Mouse (Mus musculus): ENCODE measurements at regions not wholly inside any gene's neighbourhood (a gene's known extent, or its start where the extent isn't known, plus 50 kb on each side); places are given as distances from the start of the nearest gene placed in this dataset.

GRCm38 (mm10) chr15:62249436-62249835, 1326.6 kb upstream of the A1bg start:
- H3K4me3 ChIP-seq (ENCODE audit: low read depth, low read length): no peak overlapping the region
- no peak for DNase-seq (ENCODE audit: low spot score)
- H3K9ac ChIP-seq (ENCODE audit: low read depth, low read length): no peak overlapping the region
- no peak overlapping the region for H3K27ac ChIP-seq (ENCODE audit: low read depth, low read length)
- WGBS: 67% methylated on average over 4 of the region's 4 CpGs
- ATAC-seq (ENCODE audit: low FRiP score): no peak
- no peaks in the 10 kb centered on the region for H3K4me1 ChIP-seq (replicated peaks; ENCODE audit: control insufficient read depth, insufficient read depth, low read length)
- H3K9me3 ChIP-seq (ENCODE audit: control insufficient read depth, low read length): no peaks in the 10 kb centered on the region
- no peaks in the 10 kb centered on the region for H3K36me3 ChIP-seq (ENCODE audit: control insufficient read depth, insufficient read depth, low read length)
- H3K4me2 ChIP-seq (replicated peaks; ENCODE audit: low read depth, low read length): no peak overlapping the region
- no peaks in the 10 kb centered on the region for H3K27me3 ChIP-seq (ENCODE audit: control insufficient read depth, insufficient read depth, low read length)

DNA sequence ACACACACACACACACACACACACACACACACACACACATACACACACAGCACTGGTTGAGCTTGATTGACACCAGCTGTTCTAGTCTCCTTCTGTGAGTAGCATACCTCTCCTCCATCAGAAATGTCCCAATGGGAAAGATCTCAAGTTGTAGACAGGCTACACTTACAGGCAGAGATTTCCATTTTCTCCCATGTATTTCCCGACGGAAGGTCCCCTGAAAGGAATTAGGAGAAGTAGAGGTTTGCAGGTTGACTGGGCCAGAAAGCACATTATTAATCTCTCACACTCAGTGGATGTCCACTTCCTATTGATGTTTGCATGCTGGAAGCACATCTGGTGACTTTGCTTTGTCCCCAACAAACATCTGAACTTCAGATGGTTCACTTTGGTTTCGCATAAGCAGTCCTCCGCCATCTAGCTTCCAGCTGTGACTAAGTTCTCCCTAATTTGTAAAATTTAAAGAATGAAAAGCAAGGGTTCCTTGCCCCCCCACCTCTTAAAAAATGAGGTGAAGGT, 1323.8 kb upstream of the A1bg start:
- no peak overlapping the region for H3K9ac ChIP-seq (ENCODE audit: low read depth, low read length)
- H3K4me2 ChIP-seq (replicated peaks; ENCODE audit: low read depth, low read length): no peak overlapping the region

GRCm38 (mm10) chr15:62245237-62245636, 1322.4 kb upstream of the A1bg start:
- 94% methylated on average over 1 of the region's 1 CpGs for WGBS
- no peak overlapping the region for H3K4me2 ChIP-seq (replicated peaks; ENCODE audit: low read depth, low read length)
- DNase-seq (ENCODE audit: low spot score): no peak
- no peaks in the 10 kb centered on the region for H3K4me1 ChIP-seq (replicated peaks; ENCODE audit: control insufficient read depth, insufficient read depth, low read length)
- H3K9ac ChIP-seq (ENCODE audit: low read depth, low read length): no peak overlapping the region
- H3K27me3 ChIP-seq (ENCODE audit: control insufficient read depth, insufficient read depth, low read length): no peaks in the 10 kb centered on the region
- H3K27ac ChIP-seq (ENCODE audit: low read depth, low read length): no peak overlapping the region
- ATAC-seq (ENCODE audit: low FRiP score): no peak
- no peaks in the 10 kb centered on the region for H3K36me3 ChIP-seq (ENCODE audit: control insufficient read depth, insufficient read depth, low read length)
- H3K4me3 ChIP-seq (ENCODE audit: low read depth, low read length): no peak overlapping the region
- no peaks in the 10 kb centered on the region for H3K9me3 ChIP-seq (ENCODE audit: control insufficient read depth, low read length)

More for the DNA sequence above, 1323.8 kb upstream of the A1bg start:
- 81% methylated on average over 4 of the region's 4 CpGs for WGBS
- no peak for ATAC-seq (ENCODE audit: low FRiP score)
- no peak overlapping the region for H3K4me3 ChIP-seq (ENCODE audit: low read depth, low read length)
- no peaks in the 10 kb centered on the region for H3K9me3 ChIP-seq (ENCODE audit: control insufficient read depth, low read length)
- no peak for DNase-seq (ENCODE audit: low spot score)
- H3K27ac ChIP-seq (ENCODE audit: low read depth, low read length): no peak overlapping the region
- no peaks in the 10 kb centered on the region for H3K27me3 ChIP-seq (ENCODE audit: control insufficient read depth, insufficient read depth, low read length)
- H3K36me3 ChIP-seq (ENCODE audit: control insufficient read depth, insufficient read depth, low read length): no peaks in the 10 kb centered on the region
- no peaks in the 10 kb centered on the region for H3K4me1 ChIP-seq (replicated peaks; ENCODE audit: control insufficient read depth, insufficient read depth, low read length)

DNA sequence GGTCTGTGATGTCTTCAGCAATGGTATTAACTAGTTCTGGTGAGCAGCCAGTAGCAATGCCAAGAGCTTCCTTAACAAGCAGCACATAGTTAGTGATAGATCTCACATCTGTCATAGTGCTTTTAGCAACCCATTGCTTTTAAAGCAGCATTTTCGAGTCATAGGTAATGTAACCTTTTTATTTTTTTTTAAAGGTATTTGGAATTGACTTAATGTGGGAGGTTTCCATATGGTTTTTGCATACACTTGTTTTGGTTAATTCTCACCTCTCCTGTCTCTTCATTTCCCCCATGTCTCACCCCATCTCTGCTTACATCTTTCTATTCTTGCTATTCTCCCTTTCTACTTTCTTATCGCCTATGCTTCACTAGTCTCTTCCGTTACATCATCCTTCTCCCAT, 1322.0 kb upstream of the A1bg start:
- Histone ChIP-seq H3K36me3 (ENCODE audit: control insufficient read depth, insufficient read depth, low read length) (no peaks in the 10 kb centered on the region), H3K4me1 (replicated peaks; ENCODE audit: control insufficient read depth, insufficient read depth, low read length) (no peaks in the 10 kb centered on the region), H3K9ac (ENCODE audit: low read depth, low read length) (no peak overlapping the region), H3K9me3 (ENCODE audit: control insufficient read depth, low read length) (no peaks in the 10 kb centered on the region), H3K27me3 (ENCODE audit: control insufficient read depth, insufficient read depth, low read length) (no peaks in the 10 kb centered on the region), H3K4me3 (ENCODE audit: low read depth, low read length) (no peak overlapping the region), H3K27ac (ENCODE audit: low read depth, low read length) (no peak overlapping the region), H3K4me2 (replicated peaks; ENCODE audit: low read depth, low read length) (no peak overlapping the region)
- WGBS: 95% methylated on average over 3 of the region's 3 CpGs
- DNase-seq (ENCODE audit: low spot score): no peak
- ATAC-seq (ENCODE audit: low FRiP score): no peak

- Histone ChIP-seq H3K4me2 (replicated peaks; ENCODE audit: low read depth, low read length) (no peak overlapping the region), H3K27ac (ENCODE audit: low read depth, low read length) (no peak overlapping the region), H3K36me3 (ENCODE audit: control insufficient read depth, insufficient read depth, low read length) (no peaks in the 10 kb centered on the region), H3K27me3 (ENCODE audit: control insufficient read depth, insufficient read depth, low read length) (no peaks in the 10 kb centered on the region), H3K4me3 (ENCODE audit: low read depth, low read length) (no peak overlapping the region), H3K9me3 (ENCODE audit: control insufficient read depth, low read length) (no peaks in the 10 kb centered on the region), H3K9ac (ENCODE audit: low read depth, low read length) (no peak overlapping the region), H3K4me1 (replicated peaks; ENCODE audit: control insufficient read depth, insufficient read depth, low read length) (no peaks in the 10 kb centered on the region)
- ATAC-seq (ENCODE audit: low FRiP score) (no peak), DNase-seq (ENCODE audit: low spot score) (no peak)
- WGBS: 96% methylated on average over 3 of the region's 3 CpGs
Observed at GRCm38 (mm10) chr15:62240031-62240430, 1317.2 kb upstream of the A1bg start.

DNA sequence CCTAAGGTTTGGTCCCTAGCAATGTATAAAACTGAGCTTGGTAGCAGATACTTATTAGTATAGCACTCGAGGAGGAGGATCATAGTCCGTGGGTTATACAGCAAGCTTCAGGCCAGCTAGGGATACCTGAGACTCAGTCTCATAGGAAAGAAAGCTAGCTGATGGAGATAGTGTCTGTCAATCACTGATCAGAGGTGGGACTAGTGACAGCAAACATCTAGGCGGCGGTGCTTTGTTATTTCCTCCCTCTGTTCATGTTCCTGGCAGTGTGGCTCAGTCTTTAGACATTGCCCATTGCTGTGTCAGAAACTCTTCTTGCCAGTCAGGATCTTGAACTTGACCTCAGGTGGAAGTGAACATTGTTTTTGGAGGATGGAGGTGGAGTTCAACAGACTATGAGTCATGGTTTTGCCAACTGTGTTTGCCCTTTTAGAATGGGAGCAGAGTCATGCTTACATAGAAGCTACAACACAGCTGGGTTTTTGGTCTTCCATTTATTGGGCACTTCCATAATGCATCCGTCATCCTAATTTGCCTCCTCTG, 1315.8 kb upstream of the A1bg start:
- 82% methylated on average over 5 of the region's 5 CpGs for WGBS
- Histone ChIP-seq H3K4me2 (replicated peaks; ENCODE audit: low read depth, low read length) (no peak overlapping the region), H3K27me3 (ENCODE audit: control insufficient read depth, insufficient read depth, low read length) (no peaks in the 10 kb centered on the region), H3K9ac (ENCODE audit: low read depth, low read length) (no peak overlapping the region), H3K36me3 (ENCODE audit: control insufficient read depth, insufficient read depth, low read length) (no peaks in the 10 kb centered on the region), H3K9me3 (ENCODE audit: control insufficient read depth, low read length) (no peaks in the 10 kb centered on the region), H3K4me1 (replicated peaks; ENCODE audit: control insufficient read depth, insufficient read depth, low read length) (no peaks in the 10 kb centered on the region), H3K4me3 (ENCODE audit: low read depth, low read length) (no peak overlapping the region), H3K27ac (ENCODE audit: low read depth, low read length) (no peak overlapping the region)
- no peak for ATAC-seq (ENCODE audit: low FRiP score)
- no peak for DNase-seq (ENCODE audit: low spot score)

DNA sequence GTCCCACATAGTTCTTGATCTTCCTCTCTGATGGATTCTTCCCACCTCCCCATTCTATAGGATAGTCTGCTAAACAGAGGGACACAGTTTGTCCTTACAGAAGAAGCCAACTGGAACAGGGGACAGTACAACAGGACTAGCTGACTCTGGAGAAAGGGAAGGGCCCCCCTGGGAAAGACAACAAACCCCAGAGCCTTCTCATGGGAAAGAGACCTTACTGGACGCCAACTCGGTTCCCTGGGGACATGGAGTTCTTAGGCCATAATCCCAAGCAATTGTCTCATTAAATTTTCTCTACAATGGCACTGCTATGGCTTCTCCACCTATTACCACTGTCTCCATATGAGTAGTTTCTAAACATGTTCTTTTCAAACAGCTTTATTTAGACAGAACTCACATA, 1313.2 kb upstream of the A1bg start:
- Histone ChIP-seq H3K4me3 (ENCODE audit: low read depth, low read length) (no peak overlapping the region), H3K9me3 (ENCODE audit: control insufficient read depth, low read length) (no peaks in the 10 kb centered on the region), H3K36me3 (ENCODE audit: control insufficient read depth, insufficient read depth, low read length) (no peaks in the 10 kb centered on the region), H3K4me1 (replicated peaks; ENCODE audit: control insufficient read depth, insufficient read depth, low read length) (no peaks in the 10 kb centered on the region), H3K4me2 (replicated peaks; ENCODE audit: low read depth, low read length) (no peak overlapping the region), H3K27ac (ENCODE audit: low read depth, low read length) (no peak overlapping the region), H3K9ac (ENCODE audit: low read depth, low read length) (no peak overlapping the region), H3K27me3 (ENCODE audit: control insufficient read depth, insufficient read depth, low read length) (no peaks in the 10 kb centered on the region)
- ATAC-seq (ENCODE audit: low FRiP score): no peak
- 73% methylated on average over 2 of the region's 2 CpGs for WGBS
- no peak for DNase-seq (ENCODE audit: low spot score)

DNA sequence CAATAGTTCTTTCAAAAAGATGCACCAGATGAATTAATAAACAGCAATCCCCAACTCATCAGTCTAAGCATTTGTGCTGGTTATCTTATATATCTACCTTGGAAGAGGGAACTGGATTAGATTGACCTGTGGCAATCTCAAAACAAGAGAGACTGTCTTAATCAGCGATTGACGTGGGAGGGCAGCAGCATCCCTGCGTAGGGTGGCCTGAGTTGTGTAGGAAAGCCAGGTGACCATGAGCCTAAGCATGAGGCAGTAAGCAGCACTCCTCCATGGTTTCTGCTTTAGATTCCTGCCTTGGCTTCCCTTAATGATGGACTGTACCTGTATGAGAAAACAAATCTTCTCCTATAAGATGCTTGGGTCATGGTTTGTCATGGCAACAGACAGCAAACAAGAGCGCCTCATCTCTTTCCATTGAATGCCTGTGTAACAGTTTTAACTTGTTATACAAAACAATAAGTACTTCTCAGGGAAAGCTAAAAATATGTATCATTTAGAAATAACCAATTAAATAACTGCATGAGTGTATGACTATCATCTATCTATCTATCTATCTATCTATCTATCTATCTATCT, 1311.5 kb upstream of the A1bg start:
- H3K4me3 ChIP-seq (ENCODE audit: low read depth, low read length): no peak overlapping the region
- DNase-seq (ENCODE audit: low spot score): no peak
- no peak overlapping the region for H3K4me2 ChIP-seq (replicated peaks; ENCODE audit: low read depth, low read length)
- H3K4me1 ChIP-seq (replicated peaks; ENCODE audit: control insufficient read depth, insufficient read depth, low read length): no peaks in the 10 kb centered on the region
- ATAC-seq (ENCODE audit: low FRiP score): no peak
- no peaks in the 10 kb centered on the region for H3K27me3 ChIP-seq (ENCODE audit: control insufficient read depth, insufficient read depth, low read length)
- no peak overlapping the region for H3K27ac ChIP-seq (ENCODE audit: low read depth, low read length)
- no peak overlapping the region for H3K9ac ChIP-seq (ENCODE audit: low read depth, low read length)
- H3K9me3 ChIP-seq (ENCODE audit: control insufficient read depth, low read length): no peaks in the 10 kb centered on the region
- WGBS: 91% methylated on average over 4 of the region's 4 CpGs
- no peaks in the 10 kb centered on the region for H3K36me3 ChIP-seq (ENCODE audit: control insufficient read depth, insufficient read depth, low read length)

DNA sequence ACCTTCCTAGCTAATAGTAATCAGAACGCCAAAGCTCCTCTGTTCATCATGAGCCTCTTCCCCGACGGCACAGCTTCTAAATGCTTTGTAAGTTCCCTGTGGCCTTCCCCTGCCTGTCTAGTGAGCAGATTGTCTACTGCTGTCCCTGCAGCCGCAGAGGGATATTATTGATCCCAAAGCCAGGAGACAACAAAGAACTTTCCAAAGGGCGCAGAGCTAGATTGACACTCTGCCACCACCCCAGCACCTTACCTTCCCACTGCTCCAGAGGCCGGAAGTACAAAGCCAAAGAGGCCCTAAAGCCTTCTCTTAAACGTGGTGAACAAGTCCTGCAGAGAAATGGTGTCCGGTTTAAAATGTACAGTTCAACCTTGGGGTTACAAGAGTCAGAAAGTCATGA, 1310.3 kb upstream of the A1bg start:
- no peaks in the 10 kb centered on the region for H3K9me3 ChIP-seq (ENCODE audit: control insufficient read depth, low read length)

More for the DNA sequence above, 1310.3 kb upstream of the A1bg start:
- no peaks in the 10 kb centered on the region for H3K27me3 ChIP-seq (ENCODE audit: control insufficient read depth, insufficient read depth, low read length)
- H3K4me3 ChIP-seq (ENCODE audit: low read depth, low read length): no peak overlapping the region
- ATAC-seq (ENCODE audit: low FRiP score) (no peak), DNase-seq (ENCODE audit: low spot score) (no peak)
- H3K4me2 ChIP-seq (replicated peaks; ENCODE audit: low read depth, low read length): no peak overlapping the region
- no peaks in the 10 kb centered on the region for H3K36me3 ChIP-seq (ENCODE audit: control insufficient read depth, insufficient read depth, low read length)
- H3K9ac ChIP-seq (ENCODE audit: low read depth, low read length): no peak overlapping the region
- no peak overlapping the region for H3K27ac ChIP-seq (ENCODE audit: low read depth, low read length)
- H3K4me1 ChIP-seq (replicated peaks; ENCODE audit: control insufficient read depth, insufficient read depth, low read length): no peaks in the 10 kb centered on the region
- 74% methylated on average over 8 of the region's 8 CpGs for WGBS
